Mouse (Mus musculus): ENCODE measurements around the gene Krt18.

The Krt18 gene

GRCm38 (mm10) chr15:102010569-102011245, 17.3 kb upstream of the Krt18 start:
- no peak for DNase-seq (ENCODE audit: low spot score)

GRCm38 (mm10) chr15:102012260-102012765, 15.7 kb upstream of the Krt18 start:
- DNase-seq (ENCODE audit: low spot score) = no peak

GRCm38 (mm10) chr15:102013651-102014050, 14.3 kb upstream of the Krt18 start:
- no peak for DNase-seq (ENCODE audit: low spot score)

GRCm38 (mm10) chr15:102014848-102015247, 13.1 kb upstream of the Krt18 start:
- DNase-seq (ENCODE audit: low spot score) = no peak

DNA sequence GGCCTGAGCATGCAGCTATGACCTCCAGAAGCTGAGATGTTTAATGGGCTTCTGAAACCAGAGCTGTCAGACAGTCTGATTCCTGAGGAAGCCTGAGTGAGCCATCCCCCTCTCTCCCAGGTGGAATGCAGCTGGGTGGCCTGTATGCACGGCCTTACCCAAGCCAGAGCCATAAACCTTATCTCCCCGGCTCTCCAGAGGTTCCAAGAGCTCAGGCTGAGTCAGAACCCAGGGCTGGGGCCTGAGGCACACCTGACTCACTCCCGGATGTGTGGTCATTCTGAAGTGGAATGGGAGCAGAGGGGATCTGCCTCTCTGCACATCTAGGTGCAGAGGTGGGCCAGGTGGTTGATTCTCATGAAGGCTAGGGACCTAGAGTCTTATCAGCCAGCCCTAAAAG, 11.9 kb upstream of the Krt18 start:
- no peak for DNase-seq (ENCODE audit: low spot score)

DNA sequence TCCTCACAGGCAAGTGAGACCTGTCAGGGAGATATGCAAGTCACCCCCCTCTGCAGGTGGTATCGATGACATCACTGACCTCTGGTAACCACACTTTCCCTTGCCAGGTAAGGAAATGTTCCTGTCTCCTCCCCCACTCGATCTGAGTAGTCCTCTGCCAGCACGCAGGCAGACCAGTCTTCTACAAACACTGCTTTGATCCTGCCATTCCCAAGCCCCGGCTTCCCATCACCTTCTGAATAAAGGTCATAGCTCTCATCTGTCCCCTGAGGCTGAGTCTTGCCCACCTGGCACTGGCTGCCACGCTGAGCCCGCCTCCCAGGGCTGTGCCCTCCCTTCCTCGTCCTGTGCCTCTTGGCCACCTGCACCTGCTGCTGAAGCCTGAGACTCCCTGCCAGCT, 11.2 kb upstream of the Krt18 start:
- DNase-seq (ENCODE audit: low spot score) = peak; percentile 77

DNA sequence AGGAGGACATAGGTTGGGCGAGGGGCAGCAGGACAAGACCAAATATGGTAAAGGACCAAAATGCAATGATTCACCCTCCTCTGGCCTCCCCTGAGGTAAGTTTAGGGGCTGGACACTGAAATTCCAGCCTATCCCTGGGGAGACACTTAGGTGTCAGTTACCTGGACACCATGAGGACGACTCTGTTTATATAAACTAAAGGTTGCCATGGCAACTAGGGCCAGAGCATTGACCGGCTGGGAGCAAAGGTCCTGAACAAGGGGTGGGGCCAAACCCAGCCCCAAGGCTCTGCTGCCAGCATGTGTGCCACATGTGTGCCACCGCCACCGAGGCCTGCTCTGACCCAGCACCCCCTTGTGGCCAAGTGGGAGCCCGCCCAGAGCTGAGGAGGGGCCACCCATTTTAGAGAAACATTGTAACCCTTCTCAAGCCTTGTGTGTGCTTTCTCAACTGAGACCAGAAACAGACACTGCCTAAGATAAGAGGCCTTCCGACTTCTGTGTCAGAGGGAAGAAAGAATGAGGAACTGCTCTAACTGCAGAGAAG, 10.0 kb upstream of the Krt18 start:
- peak; percentile 79 for DNase-seq (ENCODE audit: low spot score)

- DNase-seq (ENCODE audit: low spot score) = no peak
Measured at GRCm38 (mm10) chr15:102022481-102022880, 5.5 kb upstream of the Krt18 start.

DNA sequence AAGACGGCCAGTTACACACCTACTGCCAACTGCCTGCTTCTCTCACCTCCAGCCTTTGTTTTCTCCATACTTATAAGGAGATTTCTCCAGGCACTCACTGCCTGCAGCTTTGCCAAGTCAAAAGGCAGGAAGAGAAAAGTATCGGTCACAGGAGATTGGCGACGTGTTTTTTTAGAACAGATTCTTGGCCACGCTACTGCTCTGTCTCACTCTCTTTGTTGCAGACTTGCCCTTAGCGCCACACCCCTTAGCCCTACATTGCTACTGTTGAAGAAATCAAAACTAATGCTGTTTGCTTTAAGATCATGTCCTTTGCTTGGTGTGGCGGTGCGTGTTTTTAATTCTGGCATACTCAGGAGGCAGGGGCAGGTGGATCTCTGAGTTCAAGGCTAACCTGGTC, 4.1 kb upstream of the Krt18 start:
- DNase-seq (ENCODE audit: low spot score) = no peak

DNA sequence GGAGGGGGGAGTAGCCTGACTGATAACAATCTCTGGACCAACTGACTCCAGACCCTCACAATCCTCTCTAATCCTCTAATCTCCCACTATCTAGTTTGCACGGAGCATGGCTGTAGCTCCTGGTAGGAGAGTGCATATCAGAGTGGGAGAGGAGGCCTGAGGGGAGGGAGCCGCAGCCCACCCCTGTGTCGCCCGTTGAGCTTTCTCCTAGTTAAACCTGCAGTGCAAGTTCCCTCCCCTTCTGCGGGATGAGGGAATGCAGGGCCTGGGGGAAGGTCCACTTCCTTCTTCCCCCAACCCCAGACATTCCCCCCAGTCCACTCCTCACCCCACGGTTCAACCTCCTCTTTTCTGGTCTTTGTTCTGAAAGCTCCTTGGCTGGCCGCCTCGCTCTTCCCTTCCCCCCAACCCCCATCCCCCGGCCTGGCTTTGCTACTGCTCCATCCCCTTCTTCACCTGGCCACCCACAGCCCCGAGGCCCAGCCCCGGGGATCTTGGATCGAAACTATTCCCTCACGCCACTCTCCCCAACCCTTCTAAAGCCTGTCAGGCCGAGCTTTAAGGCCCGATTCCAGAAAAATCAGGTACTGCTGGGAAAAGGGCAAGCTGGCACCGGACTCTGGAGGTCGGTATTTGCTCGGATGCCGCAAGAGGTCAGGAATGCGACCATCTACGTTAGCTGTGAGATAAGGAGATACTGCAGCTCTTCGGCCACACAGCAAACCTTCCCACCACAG, 2.7 kb upstream of the Krt18 start:
- no peak for DNase-seq (ENCODE audit: low spot score)

- no peak for DNase-seq (ENCODE audit: low spot score)
Measured at GRCm38 (mm10) chr15:102026430-102026829, 1.6 kb upstream of the Krt18 start.

DNA sequence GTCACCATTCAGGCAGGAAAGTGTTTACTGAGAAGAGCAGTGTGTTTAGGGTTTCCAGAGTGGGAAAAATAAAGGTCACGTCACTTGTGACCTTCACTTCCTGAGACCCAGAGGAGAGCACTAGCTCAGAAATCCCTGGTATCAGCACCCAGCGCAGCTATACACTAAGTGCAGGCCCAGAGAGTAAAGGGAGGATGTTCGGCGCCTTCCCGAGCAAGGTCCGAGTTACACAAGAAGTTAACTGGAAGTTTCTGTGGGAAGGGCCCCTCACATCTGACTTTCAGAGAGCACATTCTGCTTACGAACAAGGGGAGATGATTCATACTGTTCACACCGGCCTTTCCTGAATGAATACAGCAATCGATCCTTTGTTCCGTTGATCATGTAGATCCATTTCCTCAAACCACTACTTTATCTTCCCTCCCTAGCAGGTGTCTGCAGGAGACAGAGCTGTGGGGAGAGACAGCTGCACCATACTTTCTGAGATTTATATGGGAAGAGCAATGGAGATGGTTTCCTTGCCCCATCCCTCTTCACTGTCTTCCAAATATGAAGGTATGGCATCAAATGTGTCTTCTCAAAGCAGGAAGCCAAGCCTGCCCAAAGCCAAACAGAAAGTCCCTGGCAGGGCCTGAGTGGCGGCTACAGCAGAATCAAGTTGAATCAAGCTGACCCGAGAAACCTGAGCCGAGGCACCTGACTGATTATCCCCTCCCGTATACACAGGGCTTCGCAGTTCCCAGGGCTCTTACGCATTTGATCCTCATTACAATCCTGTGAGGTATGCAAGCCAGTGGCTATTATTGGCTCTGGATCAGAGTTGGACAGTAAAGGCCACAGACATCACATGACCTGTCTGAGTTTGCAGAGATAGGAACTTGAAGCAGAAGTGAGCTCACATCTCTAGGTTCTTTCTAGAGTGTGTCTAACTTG, 6.4 kb downstream of the Krt18 start:
- no peak for DNase-seq (ENCODE audit: low spot score)

- DNase-seq (ENCODE audit: low spot score) = no peak
Measured at GRCm38 (mm10) chr15:102040277-102040676, 12.3 kb downstream of the Krt18 start.

DNA sequence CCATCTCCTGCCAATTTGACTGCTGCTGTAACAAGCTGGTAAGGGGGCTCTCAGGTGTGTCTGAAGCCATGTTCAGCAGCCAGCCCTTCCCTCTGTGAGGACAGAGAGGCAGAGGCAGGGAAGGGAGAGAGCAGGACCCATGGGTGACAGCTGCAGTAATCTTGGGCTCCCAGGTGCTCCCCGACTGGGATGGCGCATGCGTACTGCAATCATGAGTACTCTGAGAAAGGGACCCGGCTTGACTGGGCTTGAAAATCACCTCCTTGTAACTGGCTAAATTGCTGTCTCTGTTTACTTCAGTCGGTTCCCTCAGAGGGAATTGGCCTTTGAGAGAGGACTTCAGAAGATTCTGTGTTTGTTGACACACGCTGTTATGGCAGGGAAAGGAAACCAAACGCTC, 14.0 kb downstream of the Krt18 start:
- no peak for DNase-seq (ENCODE audit: low spot score)

DNA sequence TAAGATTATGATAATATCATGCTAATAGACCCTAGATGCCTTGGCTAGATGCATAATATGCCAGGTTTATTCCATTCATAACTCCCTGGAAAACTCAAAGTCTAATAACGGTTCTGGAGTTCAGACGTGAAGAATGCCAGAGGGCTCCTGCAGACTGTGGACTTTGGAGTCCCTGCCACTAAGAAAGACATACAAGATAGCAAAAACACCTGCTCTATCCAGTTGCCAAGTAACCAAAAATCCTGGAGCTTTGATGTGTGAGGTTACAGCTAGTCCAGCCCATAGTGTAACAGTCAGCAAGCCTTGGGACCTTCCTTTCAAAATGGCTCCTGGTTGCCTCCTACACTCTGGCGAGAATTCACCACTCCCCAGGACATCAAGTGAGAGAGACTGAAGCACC, 16.8 kb downstream of the Krt18 start:
- DNase-seq (ENCODE audit: low spot score) = no peak

DNA sequence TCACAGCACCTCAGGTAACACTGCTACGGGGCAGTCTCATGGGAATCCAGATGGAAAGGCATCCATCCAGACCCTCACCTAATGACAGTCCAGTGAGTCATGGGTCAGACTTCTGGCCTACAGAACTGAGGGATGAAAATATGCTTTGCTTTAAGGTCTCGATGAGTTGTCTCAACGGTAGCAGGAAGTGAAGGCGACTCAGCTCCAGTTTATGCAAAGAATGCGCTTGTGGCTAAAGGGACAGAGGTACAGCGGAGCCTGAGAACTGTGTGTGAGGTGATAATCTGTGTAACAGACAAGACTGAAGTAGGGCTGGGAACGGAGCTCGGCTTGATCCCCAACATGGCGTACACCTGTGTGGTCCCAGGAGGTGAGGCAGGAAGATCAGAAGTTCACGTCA, 17.7 kb downstream of the Krt18 start:
- DNase-seq (ENCODE audit: low spot score) = no peak

GRCm38 (mm10) chr15:102048006-102048405, 20.0 kb downstream of the Krt18 start:
- DNase-seq (ENCODE audit: low spot score) = no peak

DNA sequence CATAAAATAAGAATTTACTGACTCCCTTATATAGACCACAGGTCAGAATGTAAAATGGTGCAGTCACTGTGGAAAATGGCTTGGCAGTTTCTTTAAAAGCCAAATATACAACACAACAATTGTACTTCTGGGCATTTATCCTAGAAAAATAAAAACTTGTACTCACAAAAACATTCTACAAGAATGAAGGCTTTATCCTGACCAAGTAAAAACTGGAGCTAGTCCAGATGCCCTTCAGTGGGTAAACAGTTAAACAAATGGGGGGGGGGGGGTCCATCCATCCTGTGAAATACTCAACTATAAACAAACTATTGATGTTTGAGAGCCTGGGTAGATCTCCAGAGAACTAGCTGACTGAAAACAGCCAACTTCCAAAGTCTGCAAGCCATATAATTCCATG, 21.9 kb downstream of the Krt18 start:
- no peak for DNase-seq (ENCODE audit: low spot score)

DNA sequence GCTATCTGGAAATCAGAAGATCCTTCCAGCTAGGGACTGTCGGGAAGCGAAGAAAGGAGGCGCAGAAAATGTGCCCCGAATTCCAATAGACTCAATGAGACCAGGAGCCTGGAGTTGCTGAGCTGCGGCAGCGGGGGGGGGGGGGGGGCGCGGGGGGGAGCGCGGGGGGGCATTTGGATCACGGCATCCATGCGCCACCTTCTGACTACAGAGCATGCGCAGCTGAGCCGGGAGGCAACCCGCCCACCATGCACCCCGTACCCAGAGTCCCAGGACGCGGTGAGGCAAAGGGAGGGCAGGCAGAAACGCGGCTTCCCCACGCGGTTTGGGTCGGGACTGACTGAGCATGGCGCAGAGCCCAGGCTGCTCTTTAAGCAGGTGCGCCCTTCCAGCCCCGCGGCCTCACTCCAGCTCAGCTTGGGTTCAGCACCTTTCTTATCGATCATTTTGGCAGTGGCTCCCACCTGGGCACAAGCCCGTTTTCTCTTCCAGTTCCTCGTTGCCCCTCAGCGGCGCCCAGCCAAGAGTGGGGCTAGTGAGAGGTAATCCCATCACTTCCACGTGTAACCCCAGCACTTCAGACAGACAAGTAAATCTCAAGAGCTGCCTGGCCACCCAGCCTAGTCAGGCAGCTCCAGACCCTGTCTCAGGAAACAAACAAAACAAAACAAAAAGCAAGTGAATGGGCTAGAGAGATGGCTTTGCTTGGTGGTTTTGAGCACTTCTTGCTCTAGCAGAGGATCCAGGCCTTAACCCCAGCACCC, 24.1 kb downstream of the Krt18 start:
- DNase-seq (ENCODE audit: low spot score) = peak; percentile 12

DNA sequence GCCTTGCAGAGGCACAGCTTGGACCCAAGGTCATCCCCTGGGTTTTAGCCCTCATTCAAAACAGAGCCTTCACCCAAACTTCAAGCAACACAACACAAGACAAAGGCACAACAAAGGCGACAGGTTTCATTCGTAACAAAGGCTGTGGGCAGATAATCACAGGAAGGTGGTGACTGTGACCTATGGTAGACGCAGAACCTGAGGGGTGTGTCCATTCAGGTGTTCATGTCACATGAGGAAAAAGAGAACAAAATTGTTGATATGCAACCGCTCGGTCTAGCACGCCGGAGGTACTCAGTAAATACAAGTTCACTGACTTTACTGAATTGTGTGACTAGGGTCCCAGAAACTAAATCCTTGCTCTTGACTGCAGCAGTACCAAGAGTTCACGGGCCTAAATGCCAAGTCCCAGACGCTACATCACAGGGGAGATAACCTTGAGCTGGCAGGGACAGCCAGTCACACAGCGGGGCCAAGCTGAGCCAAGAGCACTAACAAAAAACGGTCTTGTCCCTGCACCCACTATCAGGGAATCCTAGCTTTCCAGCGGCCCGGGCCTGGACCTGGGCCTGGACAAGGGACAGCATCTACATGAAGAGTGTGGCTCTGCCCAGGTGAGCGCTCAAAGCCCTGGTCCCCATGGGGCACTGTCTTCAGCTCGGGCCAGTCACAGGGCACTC, 28.7 kb downstream of the Krt18 start:
- DNase-seq (ENCODE audit: low spot score) = no peak
